Mouse (Mus musculus): ENCODE data around the gene Ihh. TPM values are rescaled to one million over a fixed set of nuclear protein-coding genes. Genes with fewer than 3 reads are reported as not detected.

Ihh gene
- total and polyA plus RNA-seq, 3 experiments = not detected

DNA sequence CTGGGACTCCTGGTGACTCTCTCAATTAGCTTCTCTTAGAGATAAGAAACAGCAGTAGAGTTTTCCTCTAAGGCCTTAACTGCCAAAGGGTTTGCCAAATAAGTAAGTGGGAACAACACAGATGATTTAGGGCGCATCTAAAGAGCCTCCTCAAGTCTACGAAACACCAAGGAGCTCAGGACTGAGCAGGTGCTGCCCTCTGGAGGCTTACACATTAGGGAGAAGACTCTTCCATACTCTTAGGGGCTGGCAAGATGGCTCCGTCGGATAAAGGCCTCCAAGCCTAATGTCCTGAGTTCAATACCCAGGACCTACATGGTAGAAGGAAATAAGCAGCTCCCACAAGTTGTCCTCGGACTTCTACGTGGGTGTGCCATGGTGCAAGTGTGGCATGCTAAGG is 22.1 kb upstream of the Ihh start:
- H3K4me3 ChIP-seq (replicated peaks in 1 of 3; ENCODE audit: low read depth in 2 of 3, low read length in 2 of 3, poor library complexity in 1 of 3) = no peak overlapping the region
- H3K79me2 ChIP-seq (replicated peaks; ENCODE audit: control insufficient read depth, extremely low read depth, insufficient read depth, poor library complexity, severe bottlenecking) = no peaks in the 10 kb centered on the region
- H3K4me2 ChIP-seq (ENCODE audit: insufficient read depth, low read depth, poor library complexity, severe bottlenecking) = no peak overlapping the region
- TF ChIP-seq SMC3 (IDR thresholded peaks at IDR 0.05; ENCODE audit: low read depth, low read length) (peak; percentile 43), ELF1 (IDR thresholded peaks at IDR 0.05; ENCODE audit: low read depth, low read length) (no peak), CHD1 (IDR thresholded peaks at IDR 0.05; ENCODE audit: low read depth, low read length) (no peak), JUN (IDR thresholded peaks at IDR 0.05; ENCODE audit: insufficient read depth, low read depth, low read length) (no peak), RAD21 (IDR thresholded peaks at IDR 0.05; ENCODE audit: low read depth, low read length) (peak; percentile 37), CTCF (conservative IDR thresholded peaks at IDR 0.05 in 1 of 2, IDR thresholded peaks at IDR 0.05 in 1 of 2; ENCODE audit: low read depth in 2 of 2, low read length in 2 of 2) (peak in 1 of 2 experiments; percentile 53; a peak in 2 of 4 replicates), TCF12 (IDR thresholded peaks at IDR 0.05; ENCODE audit: low read depth, low read length) (no peak), ZC3H11A (IDR thresholded peaks at IDR 0.05; ENCODE audit: low read depth, low read length) (no peak), JUND (conservative IDR thresholded peaks at IDR 0.05; ENCODE audit: low read depth, low read length) (no peak)
- dilution Hi-C loops (cut with MboI; ENCODE audit: extremely low pct_ligation_motif_present, extremely low pct_unique_long_range_greater_than_20kb, low sequenced_read_pairs) (no loop called here), in situ Hi-C loops (cut with MboI; ENCODE audit: low pct_ligation_motif_present, low pct_unique_long_range_greater_than_20kb, low sequenced_read_pairs) (no loop called here)
- no peaks in the 10 kb centered on the region for H3K9me3 ChIP-seq (replicated peaks; ENCODE audit: low read length)
- no peaks in the 10 kb centered on the region for H3K27me3 ChIP-seq (replicated peaks)
- H3K36me3 ChIP-seq (replicated peaks in 1 of 2; ENCODE audit: control insufficient read depth in 1 of 2, insufficient read depth in 1 of 2, low read length in 1 of 2) = no peaks in the 10 kb centered on the region
- no peak overlapping the region for H3K27ac ChIP-seq (ENCODE audit: insufficient read depth, low read depth)
- H3K9ac ChIP-seq (ENCODE audit: insufficient read depth, low read depth) = no peak overlapping the region
- peaks cover 0 to 25% of the 10 kb centered on the region in 2 experiments; a peak in 2 of 4 replicates for H3K4me1 ChIP-seq (ENCODE audit: control insufficient read depth in 1 of 2, insufficient read depth in 2 of 2)
- no peak for DNase-seq (ENCODE audit: extremely low read depth)

DNA sequence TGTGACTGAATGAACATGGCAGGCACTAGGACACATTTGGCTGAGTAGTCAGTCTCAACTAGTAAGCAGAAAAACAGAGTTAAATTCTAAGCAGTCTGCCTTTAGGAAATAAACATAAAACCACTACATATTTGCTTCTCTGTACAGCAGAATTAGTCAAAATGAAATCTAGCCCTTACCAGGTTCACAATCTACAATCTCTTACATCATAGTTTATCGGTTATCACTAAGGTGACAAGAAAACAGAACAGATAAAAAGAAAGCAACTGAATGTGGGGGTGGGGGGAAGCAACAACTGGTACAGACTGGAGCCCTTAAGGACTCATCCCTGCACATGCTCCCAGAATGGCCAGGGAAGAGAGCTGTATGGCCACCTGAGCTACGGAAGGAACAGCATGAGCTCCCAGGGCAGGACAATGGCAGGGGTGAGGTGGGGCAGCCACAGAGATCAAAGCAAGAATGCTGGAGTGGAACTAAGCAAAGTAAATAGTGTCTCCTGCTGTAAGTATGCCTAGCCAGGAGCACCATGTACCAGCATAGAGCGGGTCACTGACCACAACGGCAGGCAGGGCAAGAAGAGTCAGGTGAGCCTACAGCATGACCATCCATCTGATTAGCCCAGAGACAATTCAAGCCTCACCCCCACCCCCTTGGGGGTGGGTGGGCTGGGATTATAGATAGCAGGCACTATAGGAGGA is 20.0 kb upstream of the Ihh start:
- no peak overlapping the region for H3K27ac ChIP-seq (ENCODE audit: insufficient read depth, low read depth)
- no peak for DNase-seq (ENCODE audit: extremely low read depth)
- H3K4me1 ChIP-seq (ENCODE audit: control insufficient read depth in 1 of 2, insufficient read depth in 2 of 2) = peaks cover 0 to 17% of the 10 kb centered on the region in 2 experiments; a peak in 2 of 4 replicates
- H3K36me3 ChIP-seq (replicated peaks in 1 of 2; ENCODE audit: control insufficient read depth in 1 of 2, insufficient read depth in 1 of 2, low read length in 1 of 2) = no peaks in the 10 kb centered on the region
- dilution Hi-C loops (cut with MboI; ENCODE audit: extremely low pct_ligation_motif_present, extremely low pct_unique_long_range_greater_than_20kb, low sequenced_read_pairs) = no loop called here
- in situ Hi-C loops (cut with MboI; ENCODE audit: low pct_ligation_motif_present, low pct_unique_long_range_greater_than_20kb, low sequenced_read_pairs) = no loop called here
- no peak overlapping the region for H3K9ac ChIP-seq (ENCODE audit: insufficient read depth, low read depth)
- H3K79me2 ChIP-seq (replicated peaks; ENCODE audit: control insufficient read depth, extremely low read depth, insufficient read depth, poor library complexity, severe bottlenecking) = no peaks in the 10 kb centered on the region
- H3K4me3 ChIP-seq (replicated peaks in 1 of 3; ENCODE audit: low read depth in 2 of 3, low read length in 2 of 3, poor library complexity in 1 of 3) = no peak overlapping the region
- no peaks in the 10 kb centered on the region for H3K9me3 ChIP-seq (replicated peaks; ENCODE audit: low read length)
- no peaks in the 10 kb centered on the region for H3K27me3 ChIP-seq (replicated peaks)
- TF ChIP-seq JUN (IDR thresholded peaks at IDR 0.05; ENCODE audit: insufficient read depth, low read depth, low read length) (no peak), RCOR1 (conservative IDR thresholded peaks at IDR 0.05; ENCODE audit: low read depth, low read length) (no peak), JUND (conservative IDR thresholded peaks at IDR 0.05; ENCODE audit: low read depth, low read length) (no peak), NRF1 (IDR thresholded peaks at IDR 0.05; ENCODE audit: low read depth, low read length) (no peak), UBTF (IDR thresholded peaks at IDR 0.05; ENCODE audit: low read depth, low read length) (no peak), MXI1 (IDR thresholded peaks at IDR 0.05; ENCODE audit: low read depth, low read length) (no peak), USF2 (conservative IDR thresholded peaks at IDR 0.05; ENCODE audit: low read depth, low read length) (no peak), BHLHE40 (IDR thresholded peaks at IDR 0.05; ENCODE audit: low read depth, low read length) (no peak), CHD1 (IDR thresholded peaks at IDR 0.05; ENCODE audit: low read depth, low read length) (no peak)
- no peak overlapping the region for H3K4me2 ChIP-seq (ENCODE audit: insufficient read depth, low read depth, poor library complexity, severe bottlenecking)
